Mouse (Mus musculus) olfactory bulb, adult 2 months (tissue): ENCODE results near the gene Arid5a. TPM values are rescaled to one million over a fixed set of nuclear protein-coding genes. Genes with fewer than 3 reads are reported as not detected.

ENCODE experiments used
- H3K27ac ChIP-seq: fragments of 200-500 bp; 2 replicates; pipeline ENCODE4 v1.5.1; 2012; ENCODE audit warnings: low read depth, low read length; ENCODE audit not compliant: insufficient read depth
- H3K4me1 ChIP-seq: fragments of 200-500 bp; 2 replicates; pipeline ENCODE4 v1.6.1; 2012; ENCODE audit warnings: low read length; ENCODE audit not compliant: control insufficient read depth, insufficient read depth
- H3K4me3 ChIP-seq: fragments of 200-500 bp; 2 replicates; pipeline ENCODE4 v1.5.1; 2012; ENCODE audit warnings: mild to moderate bottlenecking, low read depth, low read length, moderate library complexity; ENCODE audit not compliant: insufficient read depth
- CTCF ChIP-seq: fragments of 200-500 bp; IDR thresholded peaks from 2 replicates; pipeline ENCODE4 v1.5.1; 2012; ENCODE audit warnings: low read depth, mild to moderate bottlenecking, low read length, moderate library complexity; ENCODE audit not compliant: insufficient read depth
- POLR2A ChIP-seq: fragments of 200-500 bp; IDR thresholded peaks from 2 replicates; pipeline ENCODE4 v1.6.1; 2012; ENCODE audit warnings: mild to moderate bottlenecking, low read depth, low read length, moderate library complexity; ENCODE audit not compliant: insufficient read depth
- WGBS: fragments of 180-500 bp; shearing (Covaris S2); methylation state at CpG from one replicate; pipeline ENCODE4 v1.1.7; 2018; 5-methylcytosine and 5-hydroxymethylcytosine counted together
- polyA plus RNA-seq: library from polyadenylated mRNA; stranded (reverse); fragments of >200 nt; gene quantifications from 2 replicates; pipeline ENCODE4 v1.2.4, GENCODE M21; 2012; ENCODE audit warnings: low replicate concordance; ENCODE audit not compliant: missing spikeins, insufficient read depth, insufficient read length

Gene Arid5a
- polyA plus RNA-seq, 1 experiment = not detected

- H3K4me1 ChIP-seq = peaks cover 3% of the 10 kb centered on the region; the same call in 1 of the 2 replicates
- no peak overlapping the region for H3K27ac ChIP-seq
- H3K4me3 ChIP-seq = no peak overlapping the region
- TF ChIP-seq CTCF (no peak), POLR2A (no peak)
- 54% methylated on average over 54 of the region's 54 CpGs for WGBS
Observed at GRCm38 (mm10) chr1:36269121-36269795, 38.3 kb upstream of the Arid5a start.

- WGBS = 63% methylated on average over 3 of the region's 3 CpGs
- H3K27ac ChIP-seq = no peak overlapping the region
- no peak overlapping the region for H3K4me3 ChIP-seq
- no peak for TF ChIP-seq POLR2A
- no peak for TF ChIP-seq CTCF
- peaks cover 3% of the 10 kb centered on the region; the same call in 1 of the 2 replicates for H3K4me1 ChIP-seq
Observed at GRCm38 (mm10) chr1:36270666-36271065, 36.9 kb upstream of the Arid5a start.

DNA sequence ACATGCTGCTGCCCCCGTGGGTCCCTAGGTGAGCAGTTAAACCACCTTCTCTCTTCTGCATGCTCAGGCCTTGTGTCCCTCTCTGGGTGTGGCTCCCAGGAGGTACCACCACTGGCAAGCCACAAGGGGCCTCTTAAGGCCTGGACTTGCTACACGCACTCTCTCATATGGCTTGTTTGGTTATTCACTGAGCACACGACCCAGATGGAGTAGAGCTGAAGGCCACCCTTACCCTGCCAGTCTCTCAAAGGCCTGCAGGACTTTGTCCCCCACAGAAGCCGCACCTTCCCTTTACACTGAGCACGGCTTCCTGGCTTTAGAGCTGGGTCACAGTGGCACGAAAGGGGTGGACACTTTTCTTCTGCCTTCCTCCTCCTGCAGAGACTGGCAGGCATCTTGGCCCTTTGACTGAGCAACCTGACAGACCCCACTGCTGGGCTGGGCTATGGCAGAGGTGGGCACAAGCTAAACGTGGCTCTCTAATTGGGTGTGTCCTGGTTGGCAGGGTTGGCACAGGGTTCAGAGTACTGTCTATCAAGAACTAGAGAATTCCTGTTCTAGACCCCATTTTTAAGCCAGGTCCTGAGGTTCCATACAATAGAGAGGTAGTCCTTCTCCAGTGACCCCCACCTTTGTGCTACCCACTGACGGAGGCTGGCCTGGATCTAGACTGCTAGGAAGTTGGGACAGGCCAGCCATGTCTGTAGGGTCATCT lies 35.9 kb upstream of the Arid5a start:
- no peak overlapping the region for H3K4me3 ChIP-seq
- H3K27ac ChIP-seq = no peak overlapping the region
- H3K4me1 ChIP-seq = peaks cover 3% of the 10 kb centered on the region; the same call in 1 of the 2 replicates
- no peak for TF ChIP-seq CTCF
- TF ChIP-seq POLR2A = no peak
- WGBS = 88% methylated on average over 8 of the region's 8 CpGs

GRCm38 (mm10) chr1:36272546-36272945 lies 35.0 kb upstream of the Arid5a start:
- WGBS = 71% methylated on average over 5 of the region's 5 CpGs
- H3K4me1 ChIP-seq = peaks cover 3% of the 10 kb centered on the region; the same call in 1 of the 2 replicates
- H3K4me3 ChIP-seq = no peak overlapping the region
- TF ChIP-seq CTCF (no peak), POLR2A (no peak)
- no peak overlapping the region for H3K27ac ChIP-seq

DNA sequence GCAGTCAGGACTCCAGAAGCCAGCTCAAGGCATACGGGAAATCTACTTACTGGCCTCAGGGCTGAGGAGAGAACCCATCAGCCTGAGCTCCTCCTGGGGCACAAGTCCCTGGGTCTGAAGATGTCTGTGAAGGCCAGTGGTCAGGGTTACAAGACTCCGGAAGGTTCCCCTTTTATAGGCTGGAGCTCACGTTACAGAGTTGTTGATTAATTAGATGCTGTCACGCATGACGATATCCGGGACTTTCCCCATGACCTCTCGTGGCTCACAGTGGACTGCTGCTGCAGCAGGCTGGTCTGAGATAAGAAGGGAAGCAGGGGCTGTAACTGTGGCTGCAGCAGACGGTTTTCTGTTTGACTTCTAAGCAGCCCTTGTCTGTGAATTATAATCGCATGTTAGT lies 34.2 kb upstream of the Arid5a start:
- WGBS = 59% methylated on average over 9 of the region's 9 CpGs
- Histone ChIP-seq H3K4me3 (no peak overlapping the region), H3K4me1 (peaks cover 3% of the 10 kb centered on the region; the same call in 1 of the 2 replicates), H3K27ac (no peak overlapping the region)
- TF ChIP-seq CTCF (no peak), POLR2A (no peak)

GRCm38 (mm10) chr1:36274455-36274854 lies 33.1 kb upstream of the Arid5a start, which contains the start of gene Neurl3:
TSS of gene Neurl3 (minus strand) at chr1:36274679.
- no peak for TF ChIP-seq CTCF
- TF ChIP-seq POLR2A = no peak
- WGBS = 93% methylated on average over 5 of the region's 5 CpGs
- H3K4me1 ChIP-seq = peaks cover 3% of the 10 kb centered on the region; the same call in 1 of the 2 replicates
- no peak within 1 kb of the TSS for H3K27ac ChIP-seq
- H3K4me3 ChIP-seq = no peak within 1 kb of the TSS

- TF ChIP-seq POLR2A (no peak), CTCF (no peak)
- no peak overlapping the region for H3K4me3 ChIP-seq
- H3K4me1 ChIP-seq = peaks cover 3% of the 10 kb centered on the region; the same call in 1 of the 2 replicates
- WGBS = 85% methylated on average over 13 of the region's 13 CpGs
- H3K27ac ChIP-seq = no peak overlapping the region
Observed at GRCm38 (mm10) chr1:36275635-36276389, 31.7 kb upstream of the Arid5a start.

DNA sequence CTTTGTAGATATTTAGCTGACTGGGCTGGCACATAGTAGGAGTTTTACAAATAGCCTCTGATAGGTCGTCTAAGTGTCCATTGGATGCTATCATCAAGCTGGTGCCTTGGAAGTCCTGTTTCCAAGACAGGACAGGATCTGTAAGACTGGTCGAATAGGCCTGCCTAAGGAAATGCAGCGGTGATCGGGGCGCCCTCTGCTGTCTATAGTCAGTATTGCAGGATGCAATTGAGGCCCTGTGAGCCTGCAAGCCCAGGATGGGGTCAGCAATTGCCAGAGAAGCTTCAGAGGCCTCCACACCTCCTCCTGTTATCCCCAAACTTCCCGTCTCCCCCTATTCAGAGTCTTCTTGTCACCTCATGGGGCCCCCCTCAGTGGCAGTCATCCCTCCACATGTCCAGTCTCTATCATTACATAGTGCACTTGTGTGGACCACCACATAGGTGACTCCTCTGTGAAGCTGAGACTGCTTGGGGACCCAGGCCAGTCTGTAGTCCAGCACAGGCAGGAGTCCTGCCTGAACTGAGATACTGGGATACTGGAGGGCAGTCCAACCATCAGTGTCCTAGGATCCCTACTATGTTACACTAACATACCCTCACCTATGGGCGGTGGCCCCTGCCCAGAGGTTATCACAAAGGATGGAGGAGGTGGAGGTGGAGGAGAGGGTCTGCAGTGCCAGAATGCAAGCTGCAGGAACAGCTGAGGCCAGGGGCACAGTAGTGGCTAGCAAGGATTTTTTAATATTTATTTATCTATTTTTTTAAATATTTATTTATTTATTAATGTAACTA lies 30.1 kb upstream of the Arid5a start:
- H3K4me1 ChIP-seq = peaks cover 1% of the 10 kb centered on the region; the same call in 1 of the 2 replicates
- H3K4me3 ChIP-seq = no peak overlapping the region
- TF ChIP-seq CTCF (peak; percentile 71), POLR2A (no peak)
- no peak overlapping the region for H3K27ac ChIP-seq
- 27% methylated on average over 7 of the region's 7 CpGs for WGBS
